Mouse (Mus musculus): ENCODE results near the gene Olfr1417. TPM values are rescaled to one million over a fixed set of nuclear protein-coding genes. Genes with fewer than 3 reads are reported as not detected.

The Olfr1417 gene
- polyA plus RNA-seq, 1 experiment from 2014 or later: not detected

DNA sequence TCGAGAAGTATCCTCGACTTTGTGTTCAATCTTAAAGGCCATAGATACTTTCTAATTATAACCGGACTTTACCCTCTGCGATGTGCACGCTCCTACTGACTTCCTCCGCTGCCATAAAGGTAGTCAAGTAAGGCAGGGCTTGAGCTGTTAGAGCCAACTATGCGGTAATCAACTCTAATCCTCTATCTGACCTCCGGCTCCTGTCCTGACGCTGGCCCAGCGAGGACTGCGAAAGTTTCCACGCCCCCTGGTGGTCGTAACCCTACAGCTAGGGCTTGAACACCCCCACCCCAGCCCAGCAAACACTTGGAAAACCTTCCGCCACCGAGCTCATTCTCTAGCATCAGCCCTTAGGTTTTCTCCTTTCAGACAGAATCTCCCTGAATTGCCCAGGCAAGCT, 19.2 kb downstream of the Olfr1417 start:
- peak overlapping the region; percentile 96 for H3K4me2 ChIP-seq
- H3K27ac ChIP-seq (replicated peaks): no peak overlapping the region
- H3K9ac ChIP-seq (replicated peaks): peak overlapping the region; percentile 74
- peak; percentile 55 for ATAC-seq (ENCODE audit: low FRiP score)
- H3K27me3 ChIP-seq (replicated peaks): peaks cover 30% of the 10 kb centered on the region
- WGBS: under 1% methylated on average over 15 of the region's 15 CpGs
- H3K9me3 ChIP-seq (replicated peaks): no peaks in the 10 kb centered on the region
- peaks cover 26% of the 10 kb centered on the region for H3K4me1 ChIP-seq
- H3K36me3 ChIP-seq: no peaks in the 10 kb centered on the region
- H3K4me3 ChIP-seq (replicated peaks): peak overlapping the region; percentile 77

- no peak within 1 kb of the TSS for H3K27ac ChIP-seq (replicated peaks)
- peak; percentile 32; the same call in 1 of the 2 replicates for ATAC-seq (ENCODE audit: low FRiP score)
- peaks cover 30% of the 10 kb centered on the region for H3K27me3 ChIP-seq (replicated peaks)
- no peaks in the 10 kb centered on the region for H3K36me3 ChIP-seq
- H3K9me3 ChIP-seq (replicated peaks): no peaks in the 10 kb centered on the region
- peaks cover 26% of the 10 kb centered on the region for H3K4me1 ChIP-seq
- under 1% methylated on average over 20 of the region's 20 CpGs for WGBS
- H3K4me2 ChIP-seq: peak within 1 kb of the TSS; percentile 96
- peak within 1 kb of the TSS; percentile 77 for H3K4me3 ChIP-seq (replicated peaks)
- peak within 1 kb of the TSS; percentile 74 for H3K9ac ChIP-seq (replicated peaks)
Measured at GRCm38 (mm10) chr19:11819143-11819700, 19.8 kb downstream of the Olfr1417 start, which contains the start of gene Stx3. Stx3 (minus strand) TSS chr19:11819403.

DNA sequence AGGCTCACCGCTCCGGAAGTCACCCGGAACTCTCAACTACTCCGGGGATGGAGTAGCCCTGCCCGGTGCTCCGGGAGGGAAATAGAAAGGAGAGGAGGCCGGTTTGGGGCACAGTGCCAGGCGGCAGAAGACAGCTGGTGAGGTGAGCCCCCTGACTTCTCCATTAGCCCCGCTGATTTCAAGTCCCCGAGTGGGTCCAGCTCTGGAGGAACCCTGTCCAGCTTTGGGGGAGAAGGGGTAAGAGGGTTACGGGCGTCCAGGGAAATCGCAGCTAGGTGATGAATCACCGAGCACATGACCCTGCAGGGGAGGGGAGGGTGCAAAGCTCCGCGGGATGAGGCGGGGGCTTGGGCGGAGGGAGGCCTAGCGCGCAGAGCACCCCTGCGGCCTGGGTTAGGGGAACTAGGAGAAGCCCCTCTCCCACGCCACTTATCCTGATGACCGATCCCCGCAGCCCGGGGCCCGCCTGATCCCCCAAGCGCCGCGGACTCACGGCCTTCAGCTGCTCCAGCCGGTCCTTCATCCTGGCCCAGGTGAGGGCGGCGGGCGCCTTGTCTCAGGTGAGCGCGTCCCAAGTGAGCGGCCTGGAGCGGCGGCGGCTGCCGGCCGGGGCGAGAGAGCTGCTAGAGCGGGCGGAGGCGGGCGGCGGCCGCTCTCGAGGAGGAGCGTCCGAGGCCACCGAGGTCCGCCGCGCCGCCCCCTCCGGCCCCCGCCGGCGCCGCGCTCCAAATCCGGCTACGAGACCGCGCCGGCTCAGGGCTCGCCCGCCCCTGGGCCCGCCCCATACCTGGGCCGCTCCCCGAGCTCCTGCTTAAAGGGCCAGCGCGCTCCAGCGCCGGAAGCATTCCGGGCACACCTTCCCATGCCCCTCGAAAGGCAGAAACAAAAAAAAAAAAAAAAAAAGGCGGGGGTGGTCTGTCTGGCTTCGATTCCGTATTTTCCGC, 20.5 kb downstream of the Olfr1417 start:
- Histone ChIP-seq H3K36me3 (no peaks in the 10 kb centered on the region), H3K27me3 (replicated peaks) (peaks cover 30% of the 10 kb centered on the region), H3K27ac (replicated peaks) (no peak overlapping the region), H3K4me1 (peaks cover 26% of the 10 kb centered on the region), H3K9me3 (replicated peaks) (no peaks in the 10 kb centered on the region), H3K4me3 (replicated peaks) (peak overlapping the region; percentile 77), H3K9ac (replicated peaks) (peak overlapping the region; percentile 74), H3K4me2 (peak overlapping the region; percentile 96)
- under 1% methylated on average over 53 of the region's 83 CpGs for WGBS
- ATAC-seq (ENCODE audit: low FRiP score): peak; percentile 91

GRCm38 (mm10) chr19:11817586-11817985, 21.4 kb downstream of the Olfr1417 start:
- H3K4me1 ChIP-seq: peaks cover 26% of the 10 kb centered on the region
- WGBS: 6% methylated on average over 5 of the region's 5 CpGs
- H3K27ac ChIP-seq (replicated peaks): no peak overlapping the region
- H3K36me3 ChIP-seq: no peaks in the 10 kb centered on the region
- H3K9ac ChIP-seq (replicated peaks): peak overlapping the region; percentile 74
- ATAC-seq (ENCODE audit: low FRiP score): no peak
- peak overlapping the region; percentile 96 for H3K4me2 ChIP-seq
- peaks cover 30% of the 10 kb centered on the region for H3K27me3 ChIP-seq (replicated peaks)
- peak overlapping the region; percentile 77 for H3K4me3 ChIP-seq (replicated peaks)
- H3K9me3 ChIP-seq (replicated peaks): no peaks in the 10 kb centered on the region

GRCm38 (mm10) chr19:11816706-11817105, 22.3 kb downstream of the Olfr1417 start:
- H3K9me3 ChIP-seq (replicated peaks): no peaks in the 10 kb centered on the region
- no peak overlapping the region for H3K4me3 ChIP-seq (replicated peaks)
- 27% methylated on average over 6 of the region's 6 CpGs for WGBS
- H3K36me3 ChIP-seq: no peaks in the 10 kb centered on the region
- H3K4me2 ChIP-seq: no peak overlapping the region
- peaks cover 30% of the 10 kb centered on the region for H3K4me1 ChIP-seq
- no peak overlapping the region for H3K9ac ChIP-seq (replicated peaks)
- peaks cover 30% of the 10 kb centered on the region for H3K27me3 ChIP-seq (replicated peaks)
- ATAC-seq (ENCODE audit: low FRiP score): no peak
- H3K27ac ChIP-seq (replicated peaks): no peak overlapping the region

- peaks cover 23% of the 10 kb centered on the region for H3K27me3 ChIP-seq (replicated peaks)
- H3K4me3 ChIP-seq (replicated peaks): no peak overlapping the region
- 86% methylated on average over 6 of the region's 6 CpGs for WGBS
Measured at GRCm38 (mm10) chr19:11814742-11815333, 24.2 kb downstream of the Olfr1417 start.

GRCm38 (mm10) chr19:11813649-11814048, 25.4 kb downstream of the Olfr1417 start:
- peaks cover 21% of the 10 kb centered on the region for H3K27me3 ChIP-seq (replicated peaks)
- no peak overlapping the region for H3K9ac ChIP-seq (replicated peaks)
- no peak overlapping the region for H3K4me3 ChIP-seq (replicated peaks)
- H3K4me2 ChIP-seq: no peak overlapping the region
- H3K9me3 ChIP-seq (replicated peaks): no peaks in the 10 kb centered on the region
- H3K36me3 ChIP-seq: no peaks in the 10 kb centered on the region
- no peak for ATAC-seq (ENCODE audit: low FRiP score)
- WGBS: 20% methylated on average over 8 of the region's 8 CpGs
- H3K4me1 ChIP-seq: peaks cover 17% of the 10 kb centered on the region
- no peak overlapping the region for H3K27ac ChIP-seq (replicated peaks)

More at GRCm38 (mm10) chr19:11814742-11815333, 24.2 kb downstream of the Olfr1417 start:
- no peak for ATAC-seq (ENCODE audit: low FRiP score)
- Histone ChIP-seq H3K4me1 (peaks cover 25% of the 10 kb centered on the region), H3K36me3 (no peaks in the 10 kb centered on the region), H3K27ac (replicated peaks) (no peak overlapping the region), H3K4me2 (no peak overlapping the region), H3K9me3 (replicated peaks) (no peaks in the 10 kb centered on the region), H3K9ac (replicated peaks) (no peak overlapping the region)

DNA sequence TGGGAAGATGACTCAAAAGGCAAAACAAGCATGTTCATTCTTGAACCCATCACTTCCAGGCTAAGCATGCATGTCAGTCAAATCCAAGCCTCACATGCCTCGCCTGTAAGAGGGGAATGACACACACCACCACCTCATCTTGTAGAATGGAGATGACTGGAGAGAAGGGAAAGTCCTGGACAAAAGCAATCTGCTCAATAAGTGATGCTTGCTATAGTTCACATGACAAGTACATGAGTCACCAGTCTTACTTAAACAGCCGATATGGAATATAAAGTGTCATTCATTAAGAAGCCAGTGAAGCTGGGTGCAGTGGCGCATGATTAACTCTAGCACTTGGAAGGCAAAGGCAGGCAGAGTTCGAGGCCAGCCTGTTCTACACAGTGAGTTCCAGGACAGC, 25.9 kb downstream of the Olfr1417 start:
- no peak for ATAC-seq (ENCODE audit: low FRiP score)
- WGBS: 82% methylated on average over 4 of the region's 4 CpGs
- peaks cover 13% of the 10 kb centered on the region for H3K4me1 ChIP-seq
- H3K4me3 ChIP-seq (replicated peaks): no peak overlapping the region
- H3K9me3 ChIP-seq (replicated peaks): no peaks in the 10 kb centered on the region
- H3K36me3 ChIP-seq: no peaks in the 10 kb centered on the region
- H3K4me2 ChIP-seq: no peak overlapping the region
- no peak overlapping the region for H3K27ac ChIP-seq (replicated peaks)
- H3K27me3 ChIP-seq (replicated peaks): peaks cover 21% of the 10 kb centered on the region
- no peak overlapping the region for H3K9ac ChIP-seq (replicated peaks)

DNA sequence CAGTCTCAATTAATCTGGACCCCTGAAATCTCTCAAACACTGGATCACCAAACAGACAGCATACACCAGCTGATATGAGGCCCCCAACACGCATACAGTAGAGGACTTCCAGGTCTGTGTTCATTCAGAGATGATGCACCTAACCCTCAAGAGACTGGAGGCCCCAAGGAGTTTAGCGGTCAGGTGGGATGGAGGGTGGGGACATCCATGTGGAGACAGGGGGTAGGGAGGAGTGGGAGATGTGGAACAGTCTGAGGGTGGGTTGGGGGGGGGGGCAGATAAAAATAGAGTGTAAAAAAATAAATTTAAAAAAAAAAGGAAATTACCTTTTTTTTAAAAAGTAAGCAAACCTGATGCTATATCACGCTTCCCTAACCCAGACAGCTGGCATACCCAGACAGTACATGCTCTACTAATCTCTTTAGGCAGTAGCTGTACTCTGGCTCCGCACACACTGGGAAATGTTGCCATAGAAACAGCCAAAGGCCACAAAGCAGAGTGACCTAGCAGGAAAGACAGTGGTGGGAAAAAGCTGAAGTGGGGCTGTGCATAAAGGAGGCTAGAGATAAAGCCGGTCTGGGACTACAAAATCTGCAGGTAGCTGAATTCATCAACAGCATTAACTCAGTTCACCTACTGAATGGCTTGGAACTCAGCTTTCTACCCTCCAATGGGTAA, 27.2 kb downstream of the Olfr1417 start:
- no peak overlapping the region for H3K27ac ChIP-seq (replicated peaks)

DNA sequence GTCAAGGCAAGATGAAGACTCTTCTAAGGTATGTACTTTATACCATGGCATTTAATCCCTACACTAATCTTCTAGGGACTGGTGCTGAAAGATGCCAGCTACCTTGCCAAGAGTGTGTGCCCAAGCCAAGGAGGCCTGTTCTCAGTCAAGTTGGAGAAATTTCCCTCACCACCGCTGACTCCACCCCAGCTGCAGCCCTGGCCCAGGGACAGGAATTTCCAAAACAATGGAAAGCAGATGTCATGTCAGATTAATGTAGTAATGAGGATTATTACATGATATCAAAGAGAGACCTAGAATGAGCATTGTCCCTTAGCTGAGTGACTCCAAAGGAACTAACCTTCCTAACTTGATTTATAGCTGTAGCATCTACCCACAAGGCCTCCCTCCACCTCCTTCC, 28.2 kb downstream of the Olfr1417 start:
- Histone ChIP-seq H3K9me3 (replicated peaks) (no peaks in the 10 kb centered on the region), H3K4me1 (peaks cover 4% of the 10 kb centered on the region; the same call in 1 of the 2 replicates), H3K4me2 (no peak overlapping the region), H3K27ac (replicated peaks) (no peak overlapping the region), H3K9ac (replicated peaks) (no peak overlapping the region), H3K4me3 (replicated peaks) (no peak overlapping the region), H3K27me3 (replicated peaks) (peaks cover 6% of the 10 kb centered on the region), H3K36me3 (no peaks in the 10 kb centered on the region)
- no peak for ATAC-seq (ENCODE audit: low FRiP score)
- 84% methylated on average over 1 of the region's 1 CpGs for WGBS

More for the DNA sequence above, 27.2 kb downstream of the Olfr1417 start:
- no peak overlapping the region for H3K9ac ChIP-seq (replicated peaks)
- peaks cover 14% of the 10 kb centered on the region for H3K27me3 ChIP-seq (replicated peaks)
- 39% methylated on average over 5 of the region's 5 CpGs for WGBS
- H3K4me2 ChIP-seq: no peak overlapping the region
- H3K9me3 ChIP-seq (replicated peaks): no peaks in the 10 kb centered on the region
- no peak overlapping the region for H3K4me3 ChIP-seq (replicated peaks)
- no peaks in the 10 kb centered on the region for H3K36me3 ChIP-seq
- ATAC-seq (ENCODE audit: low FRiP score): peak; percentile 88
- peaks cover 4% of the 10 kb centered on the region; the same call in 1 of the 2 replicates for H3K4me1 ChIP-seq
